Mouse (Mus musculus): Measurements from ENCODE around the gene Chid1. TPM values are rescaled to one million over a fixed set of nuclear protein-coding genes. Genes with fewer than 3 reads are reported as not detected.

The Chid1 gene
- total and polyA plus RNA-seq, 3 experiments: 14.4 to 25.1 (median 19.4) TPM

GRCm38 (mm10) chr7:141493729-141494128 lies 45.9 kb downstream of the Chid1 start:
- DNase-seq (ENCODE audit: low spot score) (no peak), ATAC-seq (ENCODE audit: extremely low read depth, insufficient number of reproducible peaks, low FRiP score, poor library complexity, severe bottlenecking) (no peak)
- Histone ChIP-seq H3K4me3 (ENCODE audit: low read depth, low read length) (no peak overlapping the region), H3K9me3 (replicated peaks) (no peaks in the 10 kb centered on the region), H3K27me3 (ENCODE audit: insufficient read depth, low read length) (no peaks in the 10 kb centered on the region), H3K4me1 (ENCODE audit: insufficient read depth, low read depth, low read length) (0 out of 2 replicates have a peak, but pooled peaks cover 2% of the 10 kb centered on the region), H3K36me3 (replicated peaks) (peaks cover 98% of the 10 kb centered on the region)
- no peak for TF ChIP-seq POLR2AphosphoS5 (IDR thresholded peaks at IDR 0.05; ENCODE audit: insufficient replicate concordance, low read depth, low read length)
- TF ChIP-seq TAL1 (conservative IDR thresholded peaks at IDR 0.05; ENCODE audit: low read depth, low read length): no peak
- TF ChIP-seq GATA2 (IDR thresholded peaks at IDR 0.05; ENCODE audit: borderline replicate concordance, low read depth, low read length): no peak
- TF ChIP-seq CTCF (IDR thresholded peaks at IDR 0.05; ENCODE audit: low read depth, low read length): no peak
- TF ChIP-seq GATA1 (IDR thresholded peaks at IDR 0.05; ENCODE audit: borderline replicate concordance, low read length): no peak

- TF ChIP-seq GATA1 (IDR thresholded peaks at IDR 0.05; ENCODE audit: borderline replicate concordance, low read length): no peak
- no peak for TF ChIP-seq POLR2AphosphoS5 (IDR thresholded peaks at IDR 0.05; ENCODE audit: insufficient replicate concordance, low read depth, low read length)
- TF ChIP-seq CTCF (IDR thresholded peaks at IDR 0.05; ENCODE audit: low read depth, low read length): no peak
- TF ChIP-seq TAL1 (conservative IDR thresholded peaks at IDR 0.05; ENCODE audit: low read depth, low read length): no peak
- no peak for TF ChIP-seq GATA2 (IDR thresholded peaks at IDR 0.05; ENCODE audit: borderline replicate concordance, low read depth, low read length)
- peaks cover 94% of the 10 kb centered on the region for H3K36me3 ChIP-seq (replicated peaks)
- DNase-seq (ENCODE audit: low spot score) (no peak), ATAC-seq (ENCODE audit: extremely low read depth, insufficient number of reproducible peaks, low FRiP score, poor library complexity, severe bottlenecking) (no peak)
- no peaks in the 10 kb centered on the region for H3K27me3 ChIP-seq (ENCODE audit: insufficient read depth, low read length)
- H3K4me1 ChIP-seq (ENCODE audit: insufficient read depth, low read depth, low read length): 0 out of 2 replicates have a peak, but pooled peaks cover 2% of the 10 kb centered on the region
- no peak overlapping the region for H3K4me3 ChIP-seq (ENCODE audit: low read depth, low read length)
- H3K9me3 ChIP-seq (replicated peaks): no peaks in the 10 kb centered on the region
Measured at GRCm38 (mm10) chr7:141492738-141493137, 46.9 kb downstream of the Chid1 start.

- Histone ChIP-seq H3K36me3 (replicated peaks) (peaks cover 94% of the 10 kb centered on the region), H3K4me1 (ENCODE audit: insufficient read depth, low read depth, low read length) (0 out of 2 replicates have a peak, but pooled peaks cover 2% of the 10 kb centered on the region), H3K9me3 (replicated peaks) (no peaks in the 10 kb centered on the region), H3K27me3 (ENCODE audit: insufficient read depth, low read length) (no peaks in the 10 kb centered on the region), H3K4me3 (ENCODE audit: low read depth, low read length) (no peak overlapping the region)
- no peak for DNase-seq (ENCODE audit: low spot score)
- TF ChIP-seq CTCF (IDR thresholded peaks at IDR 0.05; ENCODE audit: low read depth, low read length) (no peak), POLR2AphosphoS5 (IDR thresholded peaks at IDR 0.05; ENCODE audit: insufficient replicate concordance, low read depth, low read length) (no peak), TAL1 (conservative IDR thresholded peaks at IDR 0.05; ENCODE audit: low read depth, low read length) (no peak), GATA1 (IDR thresholded peaks at IDR 0.05; ENCODE audit: borderline replicate concordance, low read length) (no peak), GATA2 (IDR thresholded peaks at IDR 0.05; ENCODE audit: borderline replicate concordance, low read depth, low read length) (no peak)
- ATAC-seq (ENCODE audit: extremely low read depth, insufficient number of reproducible peaks, low FRiP score, poor library complexity, severe bottlenecking): no peak; the same call in 1 of the 2 replicates
Measured at GRCm38 (mm10) chr7:141491151-141491550, 48.5 kb downstream of the Chid1 start.

- no peak for ATAC-seq (ENCODE audit: extremely low read depth, insufficient number of reproducible peaks, low FRiP score, poor library complexity, severe bottlenecking)
- Histone ChIP-seq H3K4me1 (ENCODE audit: insufficient read depth, low read depth, low read length) (peaks cover 7% of the 10 kb centered on the region), H3K27me3 (ENCODE audit: insufficient read depth, low read length) (no peaks in the 10 kb centered on the region), H3K36me3 (replicated peaks) (peaks cover 95% of the 10 kb centered on the region), H3K9me3 (replicated peaks) (no peaks in the 10 kb centered on the region), H3K4me3 (ENCODE audit: low read depth, low read length) (no peak overlapping the region)
- no peak for TF ChIP-seq GATA2 (IDR thresholded peaks at IDR 0.05; ENCODE audit: borderline replicate concordance, low read depth, low read length)
- TF ChIP-seq GATA1 (IDR thresholded peaks at IDR 0.05; ENCODE audit: borderline replicate concordance, low read length): no peak
- no peak for TF ChIP-seq CTCF (IDR thresholded peaks at IDR 0.05; ENCODE audit: low read depth, low read length)
- TF ChIP-seq POLR2AphosphoS5 (IDR thresholded peaks at IDR 0.05; ENCODE audit: insufficient replicate concordance, low read depth, low read length): no peak
- TF ChIP-seq TAL1 (conservative IDR thresholded peaks at IDR 0.05; ENCODE audit: low read depth, low read length): no peak
- no peak for DNase-seq (ENCODE audit: low spot score)
Measured at GRCm38 (mm10) chr7:141487141-141487540, 52.5 kb downstream of the Chid1 start.

DNA sequence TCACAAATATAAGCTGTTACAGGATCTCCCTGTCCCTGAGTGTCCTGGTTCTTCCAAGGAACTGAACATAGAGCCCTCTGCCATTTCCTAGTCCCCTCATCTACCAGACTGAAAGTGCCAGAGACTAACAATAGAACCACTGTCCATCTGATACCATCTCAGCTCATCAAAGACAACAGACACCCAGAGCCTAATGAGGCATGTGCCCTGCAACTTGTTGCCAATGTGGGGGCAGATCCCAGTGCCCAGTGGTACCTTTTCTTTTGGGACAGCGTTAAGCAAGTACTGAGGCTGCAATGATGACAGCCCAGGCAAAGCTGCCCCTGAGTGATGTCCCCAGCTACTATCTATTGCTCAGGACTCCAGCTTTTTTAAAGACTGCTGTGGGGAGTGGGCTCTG lies 53.4 kb downstream of the Chid1 start:
- 0 out of 2 replicates have a peak, but pooled peaks cover 2% of the 10 kb centered on the region for H3K9me3 ChIP-seq (replicated peaks)
- ATAC-seq (ENCODE audit: extremely low read depth, insufficient number of reproducible peaks, low FRiP score, poor library complexity, severe bottlenecking) (no peak), DNase-seq (ENCODE audit: low spot score) (no peak)
- TF ChIP-seq GATA2 (IDR thresholded peaks at IDR 0.05; ENCODE audit: borderline replicate concordance, low read depth, low read length): no peak
- TF ChIP-seq GATA1 (IDR thresholded peaks at IDR 0.05; ENCODE audit: borderline replicate concordance, low read length): no peak
- no peak for TF ChIP-seq TAL1 (conservative IDR thresholded peaks at IDR 0.05; ENCODE audit: low read depth, low read length)
- TF ChIP-seq POLR2AphosphoS5 (IDR thresholded peaks at IDR 0.05; ENCODE audit: insufficient replicate concordance, low read depth, low read length): no peak
- TF ChIP-seq CTCF (IDR thresholded peaks at IDR 0.05; ENCODE audit: low read depth, low read length): no peak
- H3K36me3 ChIP-seq (replicated peaks): peaks cover 95% of the 10 kb centered on the region
- peaks cover 2% of the 10 kb centered on the region; the same call in 1 of the 2 replicates for H3K27me3 ChIP-seq (ENCODE audit: insufficient read depth, low read length)
- peaks cover 9% of the 10 kb centered on the region for H3K4me1 ChIP-seq (ENCODE audit: insufficient read depth, low read depth, low read length)
- no peak overlapping the region for H3K4me3 ChIP-seq (ENCODE audit: low read depth, low read length)

DNA sequence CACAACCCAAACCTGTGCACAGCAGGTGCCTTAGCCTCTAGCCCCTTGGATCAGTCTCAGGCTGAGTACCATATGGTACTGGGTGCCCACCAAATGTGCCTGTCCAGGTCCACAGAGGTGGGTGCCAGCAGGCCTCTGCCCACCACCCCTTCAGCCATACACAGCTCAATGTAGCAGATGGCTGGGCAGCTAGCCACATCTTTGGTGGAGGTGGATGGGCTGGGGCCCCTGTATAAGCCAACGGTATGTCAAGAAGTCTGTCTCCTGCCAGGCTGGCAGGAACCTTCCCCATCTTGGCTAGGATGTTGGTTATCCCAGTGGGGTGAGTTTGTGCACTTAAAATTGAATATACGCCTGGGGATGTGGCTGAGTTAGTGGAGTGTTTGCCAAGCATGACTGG lies 54.1 kb downstream of the Chid1 start:
- Histone ChIP-seq H3K4me1 (ENCODE audit: insufficient read depth, low read depth, low read length) (peaks cover 15% of the 10 kb centered on the region), H3K4me3 (ENCODE audit: low read depth, low read length) (no peak overlapping the region), H3K36me3 (replicated peaks) (peaks cover 95% of the 10 kb centered on the region), H3K27me3 (ENCODE audit: insufficient read depth, low read length) (peaks cover 2% of the 10 kb centered on the region; the same call in 1 of the 2 replicates), H3K9me3 (replicated peaks) (0 out of 2 replicates have a peak, but pooled peaks cover 2% of the 10 kb centered on the region)
- TF ChIP-seq GATA1 (IDR thresholded peaks at IDR 0.05; ENCODE audit: borderline replicate concordance, low read length): no peak
- TF ChIP-seq TAL1 (conservative IDR thresholded peaks at IDR 0.05; ENCODE audit: low read depth, low read length): no peak
- no peak for TF ChIP-seq GATA2 (IDR thresholded peaks at IDR 0.05; ENCODE audit: borderline replicate concordance, low read depth, low read length)
- no peak for TF ChIP-seq POLR2AphosphoS5 (IDR thresholded peaks at IDR 0.05; ENCODE audit: insufficient replicate concordance, low read depth, low read length)
- no peak for TF ChIP-seq CTCF (IDR thresholded peaks at IDR 0.05; ENCODE audit: low read depth, low read length)
- ATAC-seq (ENCODE audit: extremely low read depth, insufficient number of reproducible peaks, low FRiP score, poor library complexity, severe bottlenecking) (no peak), DNase-seq (ENCODE audit: low spot score) (no peak)

Data from G1E (cell line).